Mouse (Mus musculus): ENCODE data around the gene Nudt19. TPM values are rescaled to one million over a fixed set of nuclear protein-coding genes. Genes with fewer than 3 reads are reported as not detected.

Gene Nudt19
- polyA plus RNA-seq (2015; fragmentation: Nextera tagmentation; extraction: Ambion mirVana): 50.1 and 52.7 TPM in 2 replicates

- 54% methylated on average over 4 of the region's 4 CpGs for WGBS
Measured at GRCm38 (mm10) chr7:35556205-35556603, at the start of gene Nudt19. Gene Nudt19 (minus strand): TSS chr7:35556304.

GRCm38 (mm10) chr7:35602766-35603165 is 46.7 kb upstream of the Nudt19 start:
- H3K4me2 ChIP-seq: no peak overlapping the region
- H3K4me1 ChIP-seq: no peaks in the 10 kb centered on the region
- peaks cover 25% of the 10 kb centered on the region for H3K36me3 ChIP-seq
- no peak for ATAC-seq (ENCODE audit: borderline replicate concordance, extremely low read depth, low FRiP score, low TSS enrichment)
- H3K9ac ChIP-seq: no peak overlapping the region
- WGBS: 94% methylated on average over 5 of the region's 5 CpGs
- H3K27me3 ChIP-seq: no peaks in the 10 kb centered on the region
- H3K4me3 ChIP-seq: no peak overlapping the region
- H3K27ac ChIP-seq: no peak overlapping the region
- H3K9me3 ChIP-seq: no peaks in the 10 kb centered on the region

More at GRCm38 (mm10) chr7:35556205-35556603, at the start of gene Nudt19:
- Histone ChIP-seq H3K36me3 (peaks cover under 1% of the 10 kb centered on the region; the same call in 1 of the 2 replicates), H3K27me3 (no peaks in the 10 kb centered on the region), H3K27ac (peak within 1 kb of the TSS; percentile 97), H3K4me3 (peak within 1 kb of the TSS; percentile 60), H3K4me2 (peak within 1 kb of the TSS; percentile 88), H3K9me3 (no peaks in the 10 kb centered on the region), H3K9ac (peak within 1 kb of the TSS; percentile 85), H3K4me1 (peaks cover 18% of the 10 kb centered on the region)
- ATAC-seq (ENCODE audit: borderline replicate concordance, extremely low read depth, low FRiP score, low TSS enrichment): no peak

DNA sequence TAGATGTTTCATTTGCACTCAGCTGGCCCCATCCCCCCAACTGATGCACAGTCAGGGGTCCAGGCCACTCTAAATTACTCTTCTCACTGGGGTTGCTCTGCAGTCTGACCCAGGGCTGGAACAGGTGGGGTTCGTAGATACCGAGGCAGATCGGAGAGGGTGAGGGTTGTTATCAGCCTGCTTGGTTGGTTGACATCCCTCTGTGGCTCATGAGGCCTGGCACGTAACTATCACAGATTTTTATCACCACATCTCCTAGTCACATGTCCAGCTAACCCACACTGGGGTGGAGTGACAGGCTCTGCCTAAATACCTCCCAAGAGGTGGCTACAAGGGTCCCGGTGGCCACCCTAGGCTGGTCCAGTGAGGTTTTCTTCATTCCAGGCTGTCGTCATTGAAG is 45.0 kb upstream of the Nudt19 start:
- Histone ChIP-seq H3K9ac (no peak overlapping the region), H3K27me3 (no peaks in the 10 kb centered on the region), H3K4me2 (no peak overlapping the region), H3K4me3 (no peak overlapping the region), H3K4me1 (no peaks in the 10 kb centered on the region), H3K36me3 (peaks cover 15% of the 10 kb centered on the region), H3K27ac (no peak overlapping the region), H3K9me3 (no peaks in the 10 kb centered on the region)
- WGBS: 83% methylated on average over 6 of the region's 6 CpGs
- no peak for ATAC-seq (ENCODE audit: borderline replicate concordance, extremely low read depth, low FRiP score, low TSS enrichment)

DNA sequence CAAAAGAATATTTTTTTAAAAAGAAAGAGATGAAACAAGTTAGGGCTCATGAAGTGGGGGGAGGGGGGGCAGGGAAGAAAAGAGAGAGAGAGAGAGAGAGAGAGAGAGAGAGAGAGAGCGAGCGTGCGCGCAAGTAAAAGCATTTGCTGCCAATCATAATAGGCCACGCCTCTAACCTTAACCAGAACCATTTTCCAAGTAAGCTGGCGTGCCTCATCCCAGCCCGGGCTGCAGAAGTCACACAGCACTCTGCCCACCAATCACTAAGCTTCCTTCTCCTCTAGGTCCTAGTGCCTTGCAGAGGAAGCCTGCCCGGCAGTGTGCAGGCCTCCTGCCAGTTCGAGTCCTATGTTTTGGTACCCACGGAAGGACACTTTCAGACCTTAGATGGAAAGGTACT is 43.9 kb upstream of the Nudt19 start:
- Histone ChIP-seq H3K4me2 (no peak overlapping the region), H3K4me3 (no peak overlapping the region), H3K4me1 (no peaks in the 10 kb centered on the region), H3K27ac (no peak overlapping the region), H3K9me3 (no peaks in the 10 kb centered on the region), H3K9ac (no peak overlapping the region), H3K36me3 (peaks cover 21% of the 10 kb centered on the region), H3K27me3 (no peaks in the 10 kb centered on the region)
- WGBS: 87% methylated on average over 10 of the region's 10 CpGs
- no peak for ATAC-seq (ENCODE audit: borderline replicate concordance, extremely low read depth, low FRiP score, low TSS enrichment)

DNA sequence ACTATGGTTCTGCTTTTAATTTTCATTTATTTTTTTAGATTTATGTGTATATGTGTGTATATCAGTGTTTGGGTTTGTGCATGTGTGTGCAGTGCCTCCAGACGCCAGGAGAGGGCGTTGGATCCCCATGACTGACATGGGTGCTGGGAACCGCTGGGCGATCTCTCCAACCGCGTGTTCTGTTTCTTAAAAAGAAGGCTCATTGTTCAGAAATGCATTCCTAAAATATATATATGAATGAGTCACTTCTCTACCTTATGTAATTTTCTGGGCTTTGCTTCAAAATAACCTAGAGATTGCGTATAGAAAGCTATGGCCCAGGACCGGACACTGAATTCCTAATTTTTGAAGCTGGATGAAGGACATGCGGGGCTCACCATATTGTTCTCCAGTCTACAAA is 43.4 kb upstream of the Nudt19 start:
- Histone ChIP-seq H3K4me1 (no peaks in the 10 kb centered on the region), H3K4me2 (no peak overlapping the region), H3K27me3 (no peaks in the 10 kb centered on the region), H3K4me3 (no peak overlapping the region), H3K9me3 (no peaks in the 10 kb centered on the region), H3K27ac (no peak overlapping the region), H3K36me3 (peaks cover 23% of the 10 kb centered on the region), H3K9ac (no peak overlapping the region)
- 88% methylated on average over 9 of the region's 9 CpGs for WGBS
- ATAC-seq (ENCODE audit: borderline replicate concordance, extremely low read depth, low FRiP score, low TSS enrichment): no peak

- ATAC-seq (ENCODE audit: borderline replicate concordance, extremely low read depth, low FRiP score, low TSS enrichment): no peak
- Histone ChIP-seq H3K9me3 (no peaks in the 10 kb centered on the region), H3K4me1 (no peaks in the 10 kb centered on the region), H3K36me3 (peaks cover 24% of the 10 kb centered on the region), H3K27me3 (no peaks in the 10 kb centered on the region), H3K4me2 (no peak overlapping the region), H3K9ac (no peak overlapping the region), H3K27ac (no peak overlapping the region), H3K4me3 (no peak overlapping the region)
- WGBS: 85% methylated on average over 5 of the region's 5 CpGs
Measured at GRCm38 (mm10) chr7:35594311-35594710, 38.2 kb upstream of the Nudt19 start.

- Histone ChIP-seq H3K4me3 (no peak overlapping the region), H3K9me3 (no peaks in the 10 kb centered on the region), H3K27ac (no peak overlapping the region), H3K9ac (no peak overlapping the region), H3K4me2 (no peak overlapping the region), H3K36me3 (peaks cover 24% of the 10 kb centered on the region), H3K27me3 (no peaks in the 10 kb centered on the region), H3K4me1 (peaks cover 10% of the 10 kb centered on the region)
- WGBS: 79% methylated on average over 10 of the region's 10 CpGs
- no peak for ATAC-seq (ENCODE audit: borderline replicate concordance, extremely low read depth, low FRiP score, low TSS enrichment)
Measured at GRCm38 (mm10) chr7:35590731-35591191, 34.7 kb upstream of the Nudt19 start.

GRCm38 (mm10) chr7:35589485-35589884 is 33.4 kb upstream of the Nudt19 start:
- peaks cover 16% of the 10 kb centered on the region for H3K36me3 ChIP-seq
- no peak for ATAC-seq (ENCODE audit: borderline replicate concordance, extremely low read depth, low FRiP score, low TSS enrichment)
- peaks cover 16% of the 10 kb centered on the region for H3K4me1 ChIP-seq
- no peak overlapping the region for H3K4me2 ChIP-seq
- H3K4me3 ChIP-seq: no peak overlapping the region
- no peaks in the 10 kb centered on the region for H3K9me3 ChIP-seq
- peaks cover 8% of the 10 kb centered on the region for H3K27me3 ChIP-seq
- WGBS: 86% methylated on average over 7 of the region's 7 CpGs
- H3K9ac ChIP-seq: no peak overlapping the region
- H3K27ac ChIP-seq: no peak overlapping the region

GRCm38 (mm10) chr7:35588680-35589428 is 32.8 kb upstream of the Nudt19 start:
- H3K36me3 ChIP-seq: peaks cover 16% of the 10 kb centered on the region
- H3K9ac ChIP-seq: no peak overlapping the region
- H3K4me1 ChIP-seq: peaks cover 22% of the 10 kb centered on the region
- no peak for ATAC-seq (ENCODE audit: borderline replicate concordance, extremely low read depth, low FRiP score, low TSS enrichment)
- no peak overlapping the region for H3K27ac ChIP-seq
- no peak overlapping the region for H3K4me2 ChIP-seq
- WGBS: 69% methylated on average over 9 of the region's 9 CpGs
- H3K27me3 ChIP-seq: peaks cover 15% of the 10 kb centered on the region
- no peaks in the 10 kb centered on the region for H3K9me3 ChIP-seq
- H3K4me3 ChIP-seq: no peak overlapping the region

DNA sequence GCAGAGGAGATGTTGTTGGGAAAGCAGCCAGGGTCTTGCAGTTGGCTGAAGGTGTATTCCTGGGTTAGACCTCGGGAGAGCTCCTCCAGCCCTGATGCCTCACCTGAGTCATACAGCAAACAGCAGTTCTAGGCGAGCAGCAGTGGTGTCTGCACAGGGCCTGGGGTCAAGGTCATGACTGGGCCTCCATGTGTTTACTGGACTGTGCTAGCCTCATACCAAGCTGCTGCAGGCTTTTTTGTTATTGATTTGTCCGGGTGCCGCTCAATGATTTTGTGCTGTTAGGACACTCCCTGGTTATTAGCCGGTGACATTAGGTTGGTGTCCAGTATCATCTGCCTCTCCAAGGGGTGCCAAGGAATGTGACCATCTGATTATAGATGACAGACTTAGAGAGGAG is 31.6 kb upstream of the Nudt19 start:
- H3K4me2 ChIP-seq: no peak overlapping the region
- peaks cover 5% of the 10 kb centered on the region; the same call in 1 of the 2 replicates for H3K36me3 ChIP-seq
- H3K9me3 ChIP-seq: no peaks in the 10 kb centered on the region
- H3K4me3 ChIP-seq: no peak overlapping the region
- H3K4me1 ChIP-seq: peaks cover 22% of the 10 kb centered on the region
- no peak for ATAC-seq (ENCODE audit: borderline replicate concordance, extremely low read depth, low FRiP score, low TSS enrichment)
- peaks cover 26% of the 10 kb centered on the region for H3K27me3 ChIP-seq
- WGBS: 54% methylated on average over 5 of the region's 5 CpGs
- no peak overlapping the region for H3K27ac ChIP-seq
- no peak overlapping the region for H3K9ac ChIP-seq

DNA sequence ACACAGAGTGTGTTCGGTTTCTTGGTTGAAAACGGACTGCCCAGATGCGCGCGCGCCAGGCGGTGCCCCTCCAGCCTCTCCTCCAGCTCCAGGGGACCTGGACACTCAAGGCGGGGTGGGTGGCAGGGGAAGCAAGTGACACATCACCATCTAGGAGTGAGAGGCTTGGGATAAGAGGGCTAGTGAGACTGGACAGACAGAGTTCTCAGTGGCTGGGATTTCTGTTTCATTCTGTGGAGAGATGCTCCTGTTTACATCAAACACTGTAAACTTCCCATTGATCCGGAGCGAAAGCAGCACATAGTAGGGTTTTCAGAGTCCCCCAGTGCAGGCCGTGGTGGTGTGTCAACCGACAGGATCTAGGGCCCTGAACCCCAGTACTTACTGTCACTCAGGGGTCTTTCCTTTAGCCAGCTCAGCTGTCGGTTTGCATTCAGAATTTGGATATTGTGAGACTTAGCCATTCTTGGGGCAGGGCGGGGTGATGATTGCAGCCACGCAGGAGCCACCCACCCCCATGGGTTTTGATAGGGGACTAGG is 30.9 kb upstream of the Nudt19 start:
- WGBS: 15% methylated on average over 15 of the region's 15 CpGs
- H3K9ac ChIP-seq: peak overlapping the region; percentile 80
- no peak overlapping the region for H3K27ac ChIP-seq
- H3K4me1 ChIP-seq: peaks cover 22% of the 10 kb centered on the region
- no peaks in the 10 kb centered on the region for H3K36me3 ChIP-seq
- H3K9me3 ChIP-seq: no peaks in the 10 kb centered on the region
- peak overlapping the region; percentile 97 for H3K4me2 ChIP-seq
- ATAC-seq (ENCODE audit: borderline replicate concordance, extremely low read depth, low FRiP score, low TSS enrichment): no peak
- H3K4me3 ChIP-seq: peak overlapping the region; percentile 91
- peaks cover 32% of the 10 kb centered on the region for H3K27me3 ChIP-seq
